ENCODE assay signal across 8 mouse cellular contexts in the genomic region with DNA sequence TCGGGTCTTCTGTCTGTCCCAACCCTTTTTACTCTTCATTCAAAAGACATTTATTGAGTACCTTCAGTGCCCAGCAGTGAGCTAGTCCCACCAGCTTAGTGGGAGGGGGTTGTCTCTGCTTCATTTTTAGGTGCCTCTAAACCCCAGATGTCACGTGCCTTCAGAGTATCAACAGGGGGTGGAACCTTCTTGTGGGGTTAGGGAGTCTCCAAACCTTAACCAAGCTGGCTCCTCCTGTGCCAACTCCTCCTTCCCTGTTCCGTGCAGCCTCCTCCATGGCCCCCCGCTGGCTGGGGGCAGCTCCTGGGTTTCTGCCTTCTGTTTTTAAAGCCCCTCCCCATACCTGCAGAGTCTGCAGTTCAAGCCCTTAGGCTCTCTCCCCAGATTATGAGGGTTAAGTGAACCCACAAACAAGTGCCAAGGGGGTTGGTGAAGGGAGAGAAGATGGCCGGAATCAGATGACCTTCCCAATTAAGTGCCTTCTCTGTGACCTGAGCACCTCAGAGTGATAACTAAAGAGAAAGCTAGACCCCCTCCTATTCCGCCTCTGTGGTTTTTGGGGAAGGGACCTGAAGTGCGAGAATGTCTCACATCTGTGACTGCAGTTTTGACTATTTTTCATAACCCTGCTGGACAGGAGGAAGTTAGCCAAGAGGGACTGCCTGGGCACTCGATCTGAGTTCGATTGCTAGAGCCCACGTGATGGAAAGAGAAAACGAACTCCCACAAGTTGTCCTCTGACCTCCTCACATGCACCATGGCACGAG. TPM values are rescaled to one million over a fixed set of nuclear protein-coding genes. Genes with fewer than 3 reads are reported as not detected.
DNase-seq lines count a peak whose midpoint lies in the region; ATAC-seq and TF ChIP-seq lines count a peak whose summit lies in the region.
"Not testable (repeated sequence)": the region's sequence is repeated elsewhere in the genome, so short reads cannot be mapped to it uniquely, and the experiment has no call there.

No protein-coding gene starts in this region.

- 6% methylated on average over 12 of the region's 12 CpGs for WGBS in embryonic facial prominence, embryonic 13.5 days
- 12% methylated on average over 11 of the region's 12 CpGs for WGBS in hindbrain, embryonic 16.5 days
- 10% methylated on average over 12 of the region's 12 CpGs for WGBS in midbrain, embryonic 15.5 days
- WGBS in stomach, embryonic 15.5 days, result 8% methylated on average over 12 of the region's 12 CpGs

- H3K36me3 ChIP-seq in embryonic facial prominence, embryonic 13.5 days, result peaks cover 23% of the 10 kb centered on the region
- not testable (repeated sequence) for H3K36me3 ChIP-seq in hindbrain, embryonic 16.5 days (ENCODE audit: control insufficient read depth, insufficient read depth, low read length); midbrain, embryonic 15.5 days (replicated peaks)
- H3K36me3 ChIP-seq in stomach, embryonic 15.5 days, result peaks cover 19% of the 10 kb centered on the region

- peak; percentile 3 for ATAC-seq in activated CD4-positive, CD25-positive, alpha-beta regulatory T cell, adult 4 months
- peak; percentile 1; the same call in 1 of the 2 replicates for ATAC-seq in embryonic facial prominence, embryonic 13.5 days (ENCODE audit: insufficient number of reproducible peaks, insufficient read depth, low FRiP score, low TSS enrichment, low read depth)
- not testable (repeated sequence) for ATAC-seq in hindbrain, embryonic 16.5 days; midbrain, embryonic 15.5 days (replicated peaks); stomach, embryonic 15.5 days (ENCODE audit: insufficient read depth, low FRiP score, low read depth)

- H3K9me3 ChIP-seq in embryonic facial prominence, embryonic 13.5 days; hindbrain, embryonic 16.5 days (ENCODE audit: control insufficient read depth, low read length); midbrain, embryonic 15.5 days; stomach, embryonic 15.5 days: not testable (repeated sequence)

- peak overlapping the region; percentile 66; the same call in 1 of the 2 replicates for H3K9ac ChIP-seq in embryonic facial prominence, embryonic 13.5 days
- H3K9ac ChIP-seq in hindbrain, embryonic 16.5 days (ENCODE audit: low read depth, low read length), result peak overlapping the region; percentile 63
- H3K9ac ChIP-seq in midbrain, embryonic 15.5 days; stomach, embryonic 15.5 days: not testable (repeated sequence)

- peak overlapping the region; percentile 80 for H3K4me2 ChIP-seq in embryonic facial prominence, embryonic 13.5 days
- peak overlapping the region; percentile 92 for H3K4me2 ChIP-seq in hindbrain, embryonic 16.5 days (ENCODE audit: low read length)
- H3K4me2 ChIP-seq in midbrain, embryonic 15.5 days, result peak overlapping the region; percentile 92
- H3K4me2 ChIP-seq in stomach, embryonic 15.5 days, result peak overlapping the region; percentile 81

- H3K27ac ChIP-seq in embryonic facial prominence, embryonic 13.5 days, result peak overlapping the region; percentile 93
- peak overlapping the region; percentile 40; the same call in 1 of the 2 replicates for H3K27ac ChIP-seq in hindbrain, embryonic 16.5 days (ENCODE audit: low read depth, low read length)
- peak overlapping the region; percentile 82 for H3K27ac ChIP-seq in layer of hippocampus, adult 2 months
- 0 out of 2 replicates have a peak overlapping the region, but pooled peaks have one; percentile 65 for H3K27ac ChIP-seq in midbrain, embryonic 15.5 days
- H3K27ac ChIP-seq in stomach, embryonic 15.5 days, result peak overlapping the region; percentile 95

- peaks cover 25% of the 10 kb centered on the region for H3K4me1 ChIP-seq in embryonic facial prominence, embryonic 13.5 days
- peaks cover 11% of the 10 kb centered on the region for H3K4me1 ChIP-seq in hindbrain, embryonic 16.5 days (ENCODE audit: control insufficient read depth, insufficient read depth, low read depth, low read length)
- peaks cover 22% of the 10 kb centered on the region for H3K4me1 ChIP-seq in midbrain, embryonic 15.5 days
- peaks cover 25% of the 10 kb centered on the region for H3K4me1 ChIP-seq in stomach, embryonic 15.5 days

- peak overlapping the region; percentile 46 for H3K4me3 ChIP-seq in embryonic facial prominence, embryonic 13.5 days
- H3K4me3 ChIP-seq in hindbrain, embryonic 16.5 days (ENCODE audit: low read length), result peak overlapping the region; percentile 48
- H3K4me3 ChIP-seq in layer of hippocampus, adult 2 months, result peak overlapping the region; percentile 62
- peak overlapping the region; percentile 52 for H3K4me3 ChIP-seq in midbrain, embryonic 15.5 days
- H3K4me3 ChIP-seq in stomach, embryonic 15.5 days (replicated peaks), result peak overlapping the region; percentile 43

- H3K27me3 ChIP-seq in embryonic facial prominence, embryonic 13.5 days; hindbrain, embryonic 16.5 days (replicated peaks; ENCODE audit: control insufficient read depth, insufficient read depth, low read length); midbrain, embryonic 15.5 days (replicated peaks); stomach, embryonic 15.5 days (replicated peaks): not testable (repeated sequence)

- not testable (repeated sequence) for TF ChIP-seq CTCF in layer of hippocampus, adult 2 months (conservative IDR thresholded peaks at IDR 0.05)

- peak; percentile 50 for DNase-seq in heart, adult 8-10 months (ENCODE audit: low spot score)
- DNase-seq in layer of hippocampus, adult 2 months (ENCODE audit: low spot score in 2 of 2), result not testable (repeated sequence)
- peak; percentile 35 to 41 for DNase-seq in lung, adult 18-20 months

RNA-seq across cellular contexts. Expression of gene Ctdsp1, which starts 5.3 kb away (rescaled TPM):
- polyA plus RNA-seq in activated CD4-positive, CD25-positive, alpha-beta regulatory T cell, adult 4 months (2017; shearing (Covaris generic)), result 10 to 100 TPM; 29.9 to 31.9 TPM
- polyA plus RNA-seq in embryonic facial prominence, embryonic 13.5 days (2015; fragmentation: Nextera tagmentation; extraction: Ambion mirVana), result 91.0 and 92.3 TPM in 2 replicates
- total RNA-seq in heart, adult 8-10 months (2022), result 100 to 1,000 TPM; 115 to 130 (median 121) TPM
- 19.0 and 20.0 TPM in 2 replicates for polyA plus RNA-seq in hindbrain, embryonic 16.5 days (2015; fragmentation: Nextera tagmentation; extraction: Ambion mirVana)
- 10 to 100 TPM; 26.4 to 28.8 TPM for total RNA-seq in layer of hippocampus, adult 2 months (2021)
- 14.3 and 17.4 TPM in 2 replicates for polyA plus RNA-seq in midbrain, embryonic 15.5 days (2015; fragmentation: Nextera tagmentation; extraction: Ambion mirVana)
- 82.9 and 86.2 TPM in 2 replicates for polyA plus RNA-seq in stomach, embryonic 15.5 days (2015; fragmentation: Nextera tagmentation; extraction: Ambion mirVana)

RNA-seq across cellular contexts. Expression of gene Vil1, which starts 12.5 kb away (rescaled TPM):
- under 1 TPM in 1 of 2 experiments, not detected in 1; 0.13 TPM for polyA plus RNA-seq in activated CD4-positive, CD25-positive, alpha-beta regulatory T cell, adult 4 months (2017; shearing (Covaris generic))
- 0.20 and 2.0 TPM in 2 replicates for polyA plus RNA-seq in embryonic facial prominence, embryonic 13.5 days (2015; fragmentation: Nextera tagmentation; extraction: Ambion mirVana)
- 1 to 10 TPM in 3 of 4 experiments, under 1 TPM in 1; 0.98 to 2.0 (median 1.7) TPM for total RNA-seq in heart, adult 8-10 months (2022)
- polyA plus RNA-seq in hindbrain, embryonic 16.5 days (2015; fragmentation: Nextera tagmentation; extraction: Ambion mirVana), result 0.19 and 0.22 TPM in 2 replicates
- under 1 TPM; 0.49 to 0.72 TPM for total RNA-seq in layer of hippocampus, adult 2 months (2021)
- 0.22 and 0.41 TPM in 2 replicates for polyA plus RNA-seq in midbrain, embryonic 15.5 days (2015; fragmentation: Nextera tagmentation; extraction: Ambion mirVana)
- 32.2 and 41.1 TPM in 2 replicates for polyA plus RNA-seq in stomach, embryonic 15.5 days (2015; fragmentation: Nextera tagmentation; extraction: Ambion mirVana)

RNA-seq across cellular contexts. Expression of gene Slc11a1, which starts 21.6 kb away (rescaled TPM):
- polyA plus RNA-seq in activated CD4-positive, CD25-positive, alpha-beta regulatory T cell, adult 4 months (2017; shearing (Covaris generic)), result under 1 TPM; 0.42 to 0.97 TPM
- polyA plus RNA-seq in embryonic facial prominence, embryonic 13.5 days (2015; fragmentation: Nextera tagmentation; extraction: Ambion mirVana), result 1.8 and 2.8 TPM in 2 replicates
- total RNA-seq in heart, adult 8-10 months (2022), result 1 to 10 TPM; 3.9 to 6.6 (median 5.1) TPM
- polyA plus RNA-seq in hindbrain, embryonic 16.5 days (2015; fragmentation: Nextera tagmentation; extraction: Ambion mirVana), result 2.6 and 3.3 TPM in 2 replicates
- 1 to 10 TPM; 3.1 to 3.9 TPM for total RNA-seq in layer of hippocampus, adult 2 months (2021)
- 2.0 and 3.4 TPM in 2 replicates for polyA plus RNA-seq in midbrain, embryonic 15.5 days (2015; fragmentation: Nextera tagmentation; extraction: Ambion mirVana)
- polyA plus RNA-seq in stomach, embryonic 15.5 days (2015; fragmentation: Nextera tagmentation; extraction: Ambion mirVana), result 6.1 and 6.6 TPM in 2 replicates

RNA-seq across cellular contexts. Expression of gene Catip, which starts 34.7 kb away (rescaled TPM):
- polyA plus RNA-seq in activated CD4-positive, CD25-positive, alpha-beta regulatory T cell, adult 4 months (2017; shearing (Covaris generic)), result not detected
- 0.63 and 0.77 TPM in 2 replicates for polyA plus RNA-seq in embryonic facial prominence, embryonic 13.5 days (2015; fragmentation: Nextera tagmentation; extraction: Ambion mirVana)
- total RNA-seq in heart, adult 8-10 months (2022), result under 1 TPM; 0.17 to 0.37 (median 0.25) TPM
- 2.2 and 2.8 TPM in 2 replicates for polyA plus RNA-seq in hindbrain, embryonic 16.5 days (2015; fragmentation: Nextera tagmentation; extraction: Ambion mirVana)
- total RNA-seq in layer of hippocampus, adult 2 months (2021), result 1 to 10 TPM; 1.1 to 1.8 TPM
- polyA plus RNA-seq in midbrain, embryonic 15.5 days (2015; fragmentation: Nextera tagmentation; extraction: Ambion mirVana), result 0.68 and 1.9 TPM in 2 replicates
- 0.53 and 0.55 TPM in 2 replicates for polyA plus RNA-seq in stomach, embryonic 15.5 days (2015; fragmentation: Nextera tagmentation; extraction: Ambion mirVana)

Comparison
In these comparisons a context has a peak if more than half of its experiments do, and no peak if none do; other contexts are left out.
1. H3K27ac ChIP-seq: peak in every context shown above with its lines; median percentile 95 in stomach, embryonic 15.5 days; 93 in embryonic facial prominence, embryonic 13.5 days; 82 in layer of hippocampus, adult 2 months; 65 in midbrain, embryonic 15.5 days; 40 in hindbrain, embryonic 16.5 days.
2. RNA of gene Vil1, which starts 12.5 kb away (polyA plus RNA-seq): 32.2 to 41.1 TPM in stomach, embryonic 15.5 days; 0.22 to 0.41 TPM in midbrain, embryonic 15.5 days, 0.20 to 2.0 TPM in embryonic facial prominence, embryonic 13.5 days, 0.19 to 0.22 TPM in hindbrain, embryonic 16.5 days and 0.13 TPM in activated CD4-positive, CD25-positive, alpha-beta regulatory T cell, adult 4 months; every median in the first group is over 10 times any median in the second.
3. Peak in every context shown above with its lines, with median percentiles within 50 percentile points of each other: H3K4me2 ChIP-seq and H3K4me3 ChIP-seq.